Comparison of ENCODE assay signal across 8 mouse cellular contexts in genomic region chr4:140610841-140611609, GRCm38 (mm10). TPM values are rescaled to one million over a fixed set of nuclear protein-coding genes. Genes with fewer than 3 reads are reported as not detected.
A peak's percentile ranks its signal among the peaks of the same experiment; 100 is the strongest.
DNase-seq lines count a peak whose midpoint lies in the region; ATAC-seq and TF ChIP-seq lines count a peak whose summit lies in the region.

No protein-coding gene starts in this region.

- H3K4me2 ChIP-seq in embryonic facial prominence, embryonic 12.5 days (replicated peaks), result 0 out of 2 replicates have a peak overlapping the region, but pooled peaks have one; percentile 14
- H3K4me2 ChIP-seq in limb, embryonic 11.5 days (ENCODE audit: low read depth, severe bottlenecking), result no peak overlapping the region

- intact Hi-C loops in heart, adult 2 months (cut with DNase I), result no loop called here

- H3K4me3 ChIP-seq in heart, adult 2 months, result no peak overlapping the region
- no peak overlapping the region for H3K4me3 ChIP-seq in embryonic facial prominence, embryonic 12.5 days
- no peak overlapping the region for H3K4me3 ChIP-seq in limb, embryonic 11.5 days (ENCODE audit: low read depth, low read length)

- TF ChIP-seq CTCF in heart, adult 2 months (IDR thresholded peaks at IDR 0.05), result no peak

- WGBS in heart, adult 2 months, result 41% methylated on average over 12 of the region's 12 CpGs
- WGBS in embryonic facial prominence, embryonic 12.5 days, result 13% methylated on average over 12 of the region's 12 CpGs
- 9% methylated on average over 12 of the region's 12 CpGs for WGBS in limb, embryonic 11.5 days

- no peaks in the 10 kb centered on the region for H3K27me3 ChIP-seq in heart, adult 2 months (ENCODE audit: control insufficient read depth, insufficient read depth, low read length)
- H3K27me3 ChIP-seq in embryonic facial prominence, embryonic 12.5 days, result no peaks in the 10 kb centered on the region
- H3K27me3 ChIP-seq in limb, embryonic 11.5 days (ENCODE audit: control insufficient read depth, insufficient read depth, low read length), result no peaks in the 10 kb centered on the region

- no peaks in the 10 kb centered on the region for H3K9me3 ChIP-seq in embryonic facial prominence, embryonic 12.5 days
- no peaks in the 10 kb centered on the region for H3K9me3 ChIP-seq in limb, embryonic 11.5 days (ENCODE audit: control insufficient read depth, low read length)

- no peaks in the 10 kb centered on the region for H3K36me3 ChIP-seq in heart, adult 2 months (ENCODE audit: control insufficient read depth, insufficient read depth, low read length)
- H3K36me3 ChIP-seq in embryonic facial prominence, embryonic 12.5 days, result peaks cover 30% of the 10 kb centered on the region
- peaks cover 8% of the 10 kb centered on the region; the same call in 1 of the 2 replicates for H3K36me3 ChIP-seq in limb, embryonic 11.5 days (ENCODE audit: control insufficient read depth, insufficient read depth, low read length)

- H3K79me2 ChIP-seq in heart, adult 2 months (replicated peaks; ENCODE audit: control insufficient read depth, insufficient read depth, low read length), result no peaks in the 10 kb centered on the region

- no peak overlapping the region for H3K9ac ChIP-seq in heart, adult 2 months (ENCODE audit: low read depth, low read length)
- no peak overlapping the region for H3K9ac ChIP-seq in embryonic facial prominence, embryonic 12.5 days
- H3K9ac ChIP-seq in limb, embryonic 11.5 days (ENCODE audit: low read length), result no peak overlapping the region

- TF ChIP-seq POLR2A in heart, adult 2 months (IDR thresholded peaks at IDR 0.05; ENCODE audit: insufficient read depth, low read depth, low read length), result no peak

- peak overlapping the region; percentile 7; the same call in 1 of the 2 replicates for H3K27ac ChIP-seq in heart, adult 2 months
- H3K27ac ChIP-seq in embryonic facial prominence, embryonic 12.5 days, result peak overlapping the region; percentile 78
- H3K27ac ChIP-seq in limb, embryonic 11.5 days (replicated peaks; ENCODE audit: low read depth, low read length), result no peak overlapping the region; the same call in 1 of the 2 replicates

- ATAC-seq in embryonic facial prominence, embryonic 12.5 days (ENCODE audit: insufficient number of reproducible peaks, insufficient read depth, low FRiP score, low TSS enrichment), result no peak
- no peak; the same call in 1 of the 2 replicates for ATAC-seq in limb, embryonic 11.5 days (ENCODE audit: insufficient number of reproducible peaks, low FRiP score, low TSS enrichment, low read depth)

- no peak for TF ChIP-seq EP300 in heart, adult 2 months (IDR thresholded peaks at IDR 0.05; ENCODE audit: insufficient read depth, low read depth, low read length)

- H3K4me1 ChIP-seq in heart, adult 2 months (ENCODE audit: control insufficient read depth, insufficient read depth, low read length), result peaks cover 2% of the 10 kb centered on the region
- H3K4me1 ChIP-seq in embryonic facial prominence, embryonic 12.5 days, result peaks cover 21% of the 10 kb centered on the region
- H3K4me1 ChIP-seq in limb, embryonic 11.5 days (ENCODE audit: control insufficient read depth, insufficient read depth, low read length), result peaks cover 8% of the 10 kb centered on the region

- no peak for DNase-seq in heart, adult 2 months
- no peak for DNase-seq in heart, adult 18-20 months
- DNase-seq in 3134 (ENCODE audit: extremely low read depth, insufficient read length, low spot score), result peak; percentile 32
- peak; percentile 32 for DNase-seq in limb, embryonic 11.5 days (ENCODE audit: low spot score)
- no peak for DNase-seq in adrenal gland, postnatal 10 days
- no peak for DNase-seq in right cerebral cortex, postnatal 36 days (ENCODE audit: low spot score in 2 of 2)
- no peak for DNase-seq in thymus, postnatal 14 days

RNA-seq across cellular contexts. Expression of gene Arhgef10l, which starts 54.8 kb away (rescaled TPM):
- total RNA-seq in heart, adult 2 months (2021), result 10 to 100 TPM; 61.0 to 74.4 TPM
- polyA plus RNA-seq in heart, adult 2 months (2012; rRNA removed), result 54.7 and 75.6 TPM in 2 replicates
- total RNA-seq in heart, adult 18-20 months (2021), result 10 to 100 TPM; 68.5 to 72.7 TPM
- polyA plus RNA-seq in embryonic facial prominence, embryonic 12.5 days (2016; fragmentation: Nextera tagmentation; extraction: Ambion mirVana), result 17.4 and 19.7 TPM in 2 replicates
- 11.8 and 12.8 TPM in 2 replicates for polyA plus RNA-seq in limb, embryonic 11.5 days (2014; fragmentation: Nextera tagmentation; extraction: Ambion mirVana)
- total RNA-seq in adrenal gland, postnatal 10 days (2021), result 10 to 100 TPM; 17.5 to 25.7 TPM

Comparison
In these comparisons a context has a peak if more than half of its experiments do, and no peak if none do; other contexts are left out.
1. DNase-seq: peak in 3134 (single experiment) and limb, embryonic 11.5 days (single experiment); none in heart, adult 2 months (0 of 2), heart, adult 18-20 months (0 of 2), adrenal gland, postnatal 10 days (single experiment), right cerebral cortex, postnatal 36 days (0 of 2) and thymus, postnatal 14 days (single experiment).